Mouse (Mus musculus) frontal cortex, postnatal 25 days (tissue): Measurements from ENCODE around the gene Ranbp3.
A peak's percentile ranks its signal among the peaks of the same experiment; 100 is the strongest.

Experiments
- DNase-seq, 2 experiments: peaks; one replicate each; pipeline ENCODE4 v3.0.0; 2022; ENCODE audit warnings: low spot score in 2 of 2

Ranbp3 gene

DNA sequence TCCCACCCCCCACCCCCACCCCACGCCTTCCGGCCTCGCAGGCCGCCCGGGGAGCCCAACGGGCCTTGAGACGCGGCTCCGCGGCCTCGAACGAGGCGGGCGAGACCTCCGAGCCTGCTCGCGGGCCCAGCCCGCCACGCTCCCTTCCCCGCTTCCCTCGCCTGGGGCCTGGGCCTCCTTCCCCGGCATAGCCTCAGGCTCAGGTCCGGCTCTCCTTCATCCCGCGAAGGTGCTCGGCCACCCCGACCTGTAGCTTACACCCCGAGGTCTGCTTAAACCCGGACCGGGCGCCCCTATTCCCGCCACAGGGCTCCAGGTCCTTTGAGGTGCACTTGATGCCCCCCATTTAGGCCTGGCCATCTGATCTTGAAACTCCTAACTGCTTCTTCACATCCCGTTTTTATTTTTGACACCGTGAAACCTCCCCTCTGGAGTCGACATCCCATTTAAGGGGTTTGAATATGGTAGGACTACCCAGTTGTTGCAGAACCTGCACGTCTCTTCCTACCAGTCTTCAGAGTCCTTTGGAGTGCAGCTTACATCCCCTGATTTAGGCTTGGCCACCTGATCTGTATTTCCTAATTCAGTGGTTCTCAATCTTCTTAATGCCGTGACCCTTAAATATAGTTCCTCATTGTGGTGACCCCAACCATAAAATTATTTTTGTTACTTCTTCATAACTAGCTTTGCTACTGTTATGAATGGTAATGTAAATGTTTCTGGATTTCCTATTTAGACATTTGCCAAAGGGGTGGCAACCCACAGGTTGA is 738 bp downstream of the Ranbp3 start:
- no peak for DNase-seq

DNA sequence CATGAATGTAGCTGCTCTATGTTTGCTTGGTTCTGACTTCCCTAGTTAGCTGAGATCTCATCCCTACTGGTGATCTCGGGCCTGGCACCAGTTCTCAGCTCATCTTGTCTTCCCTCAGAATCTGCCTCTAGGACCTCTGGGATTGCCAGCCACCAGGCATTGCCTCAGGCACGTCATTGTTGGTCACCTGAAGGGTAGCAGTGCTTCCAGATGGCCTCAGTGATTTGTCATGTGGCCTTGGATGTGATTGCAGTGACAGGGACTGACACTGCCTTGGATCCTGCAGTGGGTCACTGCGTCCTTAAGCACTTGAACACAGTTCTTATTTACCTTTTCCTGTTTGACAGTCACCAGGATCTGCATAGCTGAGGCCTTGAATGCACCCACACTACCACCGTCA is 8.7 kb downstream of the Ranbp3 start:
- no peak for DNase-seq

- no peak for DNase-seq
Observed at GRCm38 (mm10) chr17:56682880-56683279, 9.8 kb downstream of the Ranbp3 start.

DNA sequence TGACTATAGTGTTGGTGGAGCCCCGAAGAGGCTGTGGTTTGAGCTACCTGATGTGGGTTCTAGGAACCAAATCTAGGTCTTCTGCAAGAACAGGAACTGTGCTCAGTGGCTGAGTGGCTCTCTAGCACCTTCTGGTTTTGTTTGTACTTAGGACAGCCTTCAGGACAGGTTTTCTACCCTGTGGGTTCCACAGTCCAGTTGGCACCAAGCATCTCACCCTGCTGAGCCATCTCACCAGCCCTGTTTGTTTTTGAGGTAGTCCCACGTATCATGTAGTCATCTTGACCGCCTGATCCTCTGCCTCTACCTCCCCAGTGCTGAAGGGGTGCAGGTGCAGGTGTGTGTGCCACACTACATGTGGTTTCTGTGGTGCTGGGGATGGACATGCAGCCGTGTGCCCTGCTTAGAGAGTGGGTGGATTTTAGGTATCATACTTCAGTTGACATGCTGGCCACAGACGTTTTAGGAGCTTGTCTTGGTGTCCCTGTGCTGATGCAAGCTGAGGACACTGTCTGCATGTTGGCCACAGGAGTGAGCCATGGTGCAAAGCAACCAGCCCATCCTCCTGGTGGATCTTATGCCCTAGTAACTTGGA is 10.5 kb downstream of the Ranbp3 start:
- no peak for DNase-seq

DNA sequence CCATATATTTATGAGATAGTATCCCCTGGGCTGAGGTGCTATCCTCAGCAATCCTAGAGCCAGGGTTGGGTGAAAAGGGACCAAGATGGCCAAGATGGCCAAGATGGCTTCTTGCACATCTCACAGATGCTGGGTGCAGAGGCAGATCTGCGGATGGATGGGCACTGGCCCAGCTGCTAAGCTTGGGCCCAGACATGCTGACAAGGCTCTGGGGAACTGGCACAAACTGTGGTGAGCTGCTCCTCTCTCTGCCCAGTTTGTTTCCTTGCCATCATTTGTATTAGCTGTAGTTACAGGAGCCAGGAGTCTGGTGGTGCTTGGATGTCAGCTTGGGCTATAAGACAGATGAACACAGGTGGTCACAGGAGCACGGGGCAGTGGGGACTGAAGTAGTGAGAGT is 11.6 kb downstream of the Ranbp3 start:
- no peak for DNase-seq

DNA sequence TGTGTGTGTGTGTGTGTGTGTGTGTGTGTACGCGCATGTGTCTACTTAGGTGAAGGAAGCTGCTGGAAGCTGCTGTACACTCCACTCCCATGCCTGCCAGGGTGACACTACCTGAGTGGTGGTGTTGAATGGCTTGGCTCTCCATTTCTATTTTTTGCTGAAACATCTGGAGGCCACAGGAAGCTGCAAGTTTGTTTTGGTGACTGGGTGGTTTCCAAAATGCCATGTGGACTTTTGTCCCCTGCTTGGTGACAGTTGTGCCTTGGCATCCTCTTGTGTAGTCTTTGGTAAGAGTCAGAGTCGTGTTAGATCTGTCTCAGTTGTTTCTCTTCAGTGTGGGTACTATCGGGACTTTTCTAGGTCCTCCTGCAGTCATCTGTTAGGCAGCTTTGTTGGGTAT is 13.7 kb downstream of the Ranbp3 start:
- no peak for DNase-seq

DNA sequence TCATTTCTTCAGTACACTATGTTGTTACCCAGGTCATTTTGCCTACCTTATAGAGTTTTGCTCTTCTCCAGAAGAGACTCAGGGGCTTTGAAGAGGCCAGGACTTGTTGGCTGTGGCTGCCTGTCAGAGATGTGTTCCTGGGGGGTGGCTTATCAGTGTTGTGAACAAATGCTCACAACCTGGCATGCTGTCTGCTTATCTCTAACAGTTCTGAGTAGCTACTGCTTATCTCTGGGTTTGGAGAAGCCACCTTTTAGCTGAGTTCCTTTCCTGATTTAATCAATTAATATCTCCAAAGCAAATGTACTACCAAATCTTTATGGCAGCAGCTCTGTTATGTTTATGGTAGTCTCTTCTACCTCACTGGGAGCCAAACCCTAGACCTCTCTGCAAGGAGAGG is 15.0 kb downstream of the Ranbp3 start:
- DNase-seq: no peak

DNA sequence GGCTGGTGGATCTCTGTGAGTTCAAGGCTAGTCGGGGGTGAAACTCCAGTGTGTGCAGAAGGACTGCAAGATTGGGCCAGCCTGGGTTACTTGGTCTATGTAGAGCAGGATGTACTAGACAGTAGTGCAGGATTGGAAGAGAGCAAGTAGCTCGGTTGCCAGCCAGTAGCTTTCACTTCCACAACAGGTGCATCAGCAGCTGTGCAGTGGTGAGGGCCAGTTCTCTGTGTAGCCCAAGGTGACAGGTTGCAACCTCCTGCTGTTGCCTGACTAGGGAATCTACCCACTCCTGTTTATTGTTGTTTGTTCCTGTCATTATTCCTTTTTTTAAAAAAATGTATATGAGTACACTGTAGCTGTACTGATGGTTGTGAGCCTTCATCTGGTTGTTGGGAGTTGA is 15.6 kb downstream of the Ranbp3 start:
- DNase-seq: no peak

GRCm38 (mm10) chr17:56693395-56693794 is 20.3 kb downstream of the Ranbp3 start:
- no peak for DNase-seq

DNA sequence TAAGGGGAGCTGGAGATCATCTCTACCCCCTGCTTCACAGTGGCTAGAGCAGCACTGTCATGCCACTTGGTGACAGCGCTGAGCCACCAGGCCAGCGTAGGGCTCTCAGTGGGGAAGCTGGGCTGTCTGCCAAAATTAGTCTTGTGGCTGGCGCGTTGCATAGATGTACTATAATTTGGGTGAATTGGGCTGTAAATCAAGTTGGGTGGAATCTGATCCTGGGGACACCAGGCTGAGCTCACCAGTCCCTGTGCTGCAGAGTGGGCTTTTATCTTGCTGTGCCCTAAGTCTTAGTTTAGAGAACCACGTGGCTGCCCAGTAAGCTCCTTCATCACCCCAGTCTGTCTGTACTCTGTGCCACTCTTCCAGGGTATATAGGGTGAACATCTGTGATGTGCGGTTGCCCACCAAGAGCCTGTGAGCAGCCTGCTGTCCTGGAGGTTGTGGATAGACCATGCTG is 20.8 kb downstream of the Ranbp3 start:
- DNase-seq: peak; percentile 24 to 53

DNA sequence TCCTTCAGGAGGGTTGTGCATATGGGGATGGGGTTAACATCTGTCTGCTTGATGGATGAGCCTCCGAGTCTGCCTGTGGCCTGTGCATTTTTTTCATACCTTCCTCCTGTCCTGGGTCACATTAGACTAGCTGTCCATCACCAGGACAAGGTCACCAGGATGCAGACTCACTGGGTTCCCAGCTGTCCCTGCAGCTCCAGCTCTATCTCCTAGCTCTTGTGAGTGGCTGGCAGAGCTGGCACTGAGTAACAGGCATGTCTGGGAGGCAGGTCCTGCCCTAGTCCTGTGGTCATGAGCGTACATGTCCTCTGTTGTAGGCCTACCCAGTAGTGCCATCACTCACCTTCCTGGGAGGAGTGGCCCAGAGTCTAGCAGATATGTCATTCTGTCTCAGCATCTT is 27.4 kb downstream of the Ranbp3 start:
- DNase-seq: no peak

DNA sequence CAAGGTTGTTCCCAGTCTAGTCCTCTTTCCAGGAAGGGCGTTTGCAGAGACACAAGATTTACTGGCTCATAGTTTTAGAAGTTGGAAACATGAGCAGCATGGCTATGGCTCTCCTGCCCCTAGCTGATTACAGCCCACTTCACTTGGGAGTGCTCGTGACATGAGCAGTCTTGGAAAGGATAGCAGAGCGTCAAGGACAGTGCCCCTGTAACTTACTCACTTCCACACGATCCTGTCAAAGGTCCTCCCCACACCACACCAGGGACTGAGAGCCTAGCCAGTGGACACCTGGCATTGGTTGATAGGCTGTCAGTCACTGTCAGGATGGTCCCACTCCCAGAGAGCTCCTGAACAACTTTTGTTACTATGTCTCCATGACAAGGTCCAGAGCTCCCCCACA is 29.9 kb downstream of the Ranbp3 start:
- no peak for DNase-seq

DNA sequence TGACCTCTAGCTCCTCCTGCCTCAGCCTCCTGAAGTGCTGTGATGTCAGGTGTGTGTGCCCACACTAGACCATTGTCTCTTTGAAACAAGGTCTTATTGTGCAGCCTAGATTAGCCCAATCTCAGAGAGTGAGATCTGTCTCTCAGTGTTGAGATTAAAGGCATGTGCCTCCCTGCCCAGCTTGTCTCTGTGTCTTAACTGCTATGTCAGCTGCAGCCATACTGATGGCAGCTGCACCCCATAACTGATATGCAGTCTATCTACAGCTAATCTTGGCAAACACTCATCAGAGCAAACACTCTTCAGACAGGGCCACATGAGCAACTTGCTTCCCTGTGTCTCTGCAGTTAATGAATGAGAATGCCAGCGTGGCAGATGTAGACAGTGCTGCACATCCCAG is 33.4 kb downstream of the Ranbp3 start:
- no peak for DNase-seq

DNA sequence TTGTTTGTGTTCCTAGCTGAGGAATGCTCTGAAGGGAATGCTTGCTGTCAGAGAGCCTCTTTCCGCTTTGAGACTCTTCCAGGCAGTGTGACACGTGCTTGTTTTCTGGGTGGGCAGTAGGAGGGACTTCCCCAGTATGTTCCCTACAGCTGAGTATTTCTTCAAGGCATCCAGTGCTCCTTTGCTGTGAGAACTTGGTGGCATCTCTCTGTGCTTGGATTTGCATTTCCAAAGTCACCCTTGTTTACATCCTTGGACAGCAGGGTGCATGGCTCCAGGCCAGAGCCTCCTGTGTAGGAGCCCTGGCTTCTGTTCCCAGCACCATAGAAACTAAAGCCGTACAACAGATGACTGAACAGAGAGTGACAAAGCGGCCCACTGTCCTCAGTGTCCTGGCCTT is 35.6 kb downstream of the Ranbp3 start:
- no peak for DNase-seq

GRCm38 (mm10) chr17:56709708-56710107 is 36.6 kb downstream of the Ranbp3 start:
- DNase-seq: no peak

DNA sequence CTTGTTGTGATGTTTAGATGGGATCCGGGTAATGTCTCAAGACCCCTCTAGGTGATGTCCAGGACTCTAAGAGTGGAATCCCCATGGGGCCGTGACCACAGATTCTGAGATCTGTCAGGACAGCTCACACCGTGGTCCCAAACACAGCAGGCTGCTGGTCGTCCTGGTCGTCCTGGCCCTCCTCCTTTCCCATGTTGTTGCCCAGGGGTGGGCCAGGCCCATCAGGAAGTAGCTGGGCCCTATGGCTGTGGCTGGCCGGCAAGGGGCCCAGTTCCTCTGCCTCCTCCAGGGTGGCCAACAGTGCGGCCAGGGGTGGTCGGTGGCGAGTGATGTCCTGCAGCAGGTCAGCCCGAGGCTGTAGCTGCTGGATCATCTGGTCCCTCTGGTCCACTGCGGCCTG is 42.3 kb downstream of the Ranbp3 start:
- DNase-seq: no peak

GRCm38 (mm10) chr17:56715914-56716654 is 43.0 kb downstream of the Ranbp3 start:
- DNase-seq: peak in 1 of 2 experiments; percentile 23

DNA sequence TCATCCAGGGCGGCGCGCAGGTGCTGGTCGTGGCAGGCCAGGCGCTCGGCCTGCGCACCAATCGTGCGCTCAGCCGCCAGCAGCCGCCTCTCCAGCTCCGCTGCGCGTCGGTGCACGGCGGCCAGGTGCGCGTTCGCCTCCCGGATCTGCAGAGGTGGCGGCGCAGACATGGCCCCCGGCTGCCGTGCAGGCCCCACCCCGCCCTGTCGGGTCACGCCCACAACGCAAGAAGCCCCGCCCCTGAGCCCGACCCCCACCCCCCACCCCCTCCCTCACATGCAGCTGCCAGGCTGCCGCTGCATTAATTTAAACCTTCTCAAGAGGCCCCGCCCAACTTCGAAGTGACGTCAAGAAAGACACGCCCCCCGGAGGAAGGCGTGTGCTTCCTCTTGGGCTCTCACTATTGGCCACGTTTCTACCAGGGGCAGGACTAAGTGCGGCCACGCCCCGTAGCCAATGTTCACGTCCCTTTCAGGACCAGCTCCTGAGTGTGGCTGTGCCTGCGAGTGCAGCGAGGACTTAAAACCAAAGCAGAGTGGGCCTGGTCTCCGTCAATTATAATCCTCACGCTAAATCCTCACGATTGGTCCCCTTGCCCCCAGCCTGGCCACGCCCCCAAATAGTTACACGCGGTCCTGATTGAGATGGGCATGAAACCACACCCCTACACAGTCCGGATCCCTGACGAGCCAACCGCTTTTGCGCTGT is 43.7 kb downstream of the Ranbp3 start:
- peak; percentile 93 to 95 for DNase-seq

GRCm38 (mm10) chr17:56717363-56718058 is 44.4 kb downstream of the Ranbp3 start, which contains the start of the genes Ndufa11 and Vmac:
Gene Ndufa11, plus strand, starts transcription at chr17:56717767.
Gene Vmac, minus strand, starts transcription at chr17:56718022.
- peak; percentile 90 to 93 for DNase-seq

DNA sequence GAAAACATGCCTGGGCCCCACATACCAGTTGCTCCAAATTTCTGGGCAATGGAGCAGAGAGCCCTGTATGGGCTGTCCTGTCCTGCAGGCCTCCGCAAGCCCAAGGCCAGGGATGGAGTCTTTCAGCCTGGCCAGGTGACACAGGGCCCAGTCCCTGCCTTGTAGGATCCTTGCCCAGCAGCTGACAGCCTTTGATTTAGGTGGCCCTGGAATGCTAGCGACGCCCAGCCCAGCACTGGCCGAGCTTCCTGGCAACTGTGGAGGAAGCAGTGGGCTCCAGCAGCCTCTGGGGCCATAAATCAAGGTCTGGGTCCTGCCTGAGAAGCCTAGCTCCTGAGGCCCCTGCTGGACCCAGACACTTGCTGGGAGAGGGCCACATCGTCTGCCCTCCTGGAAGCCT is 49.3 kb downstream of the Ranbp3 start:
- DNase-seq: no peak

DNA sequence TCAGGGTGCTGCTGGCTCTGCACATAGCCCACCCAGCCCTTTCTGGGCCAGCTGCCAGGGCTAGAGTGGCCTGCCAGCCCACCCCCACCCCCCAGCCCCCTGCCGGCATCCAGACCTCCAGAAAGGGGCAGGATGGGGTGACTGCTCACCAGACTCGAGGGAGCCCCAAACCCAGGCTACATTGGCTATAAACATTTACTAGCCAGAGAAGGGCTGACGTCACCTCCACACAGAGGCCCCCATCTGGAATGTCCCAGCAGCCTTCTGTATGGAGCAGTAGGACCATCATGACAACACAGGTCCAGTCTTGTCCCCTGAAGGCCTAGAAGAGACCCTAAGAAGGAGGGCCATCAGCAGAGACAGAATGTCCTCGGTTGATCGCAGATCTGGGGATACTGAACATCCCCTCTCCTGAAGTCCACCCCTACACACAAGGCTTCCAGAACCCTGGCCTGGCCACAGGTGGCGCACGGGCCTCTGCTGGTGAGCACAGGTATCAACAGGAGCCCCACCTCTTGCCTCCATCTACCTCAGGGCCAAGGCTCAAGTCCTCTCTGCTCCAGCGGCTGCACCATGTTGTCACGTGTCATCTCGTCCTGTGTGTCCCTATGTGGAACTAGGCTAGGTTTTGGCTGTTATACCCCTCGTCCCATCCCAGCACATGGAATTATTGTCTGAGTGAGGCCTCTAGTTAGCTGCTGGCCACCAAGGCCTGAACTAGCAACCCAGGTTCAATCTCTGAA is 50.5 kb downstream of the Ranbp3 start:
- no peak for DNase-seq
